ENCODE assay signal across 8 mouse cellular contexts in the genomic region with DNA sequence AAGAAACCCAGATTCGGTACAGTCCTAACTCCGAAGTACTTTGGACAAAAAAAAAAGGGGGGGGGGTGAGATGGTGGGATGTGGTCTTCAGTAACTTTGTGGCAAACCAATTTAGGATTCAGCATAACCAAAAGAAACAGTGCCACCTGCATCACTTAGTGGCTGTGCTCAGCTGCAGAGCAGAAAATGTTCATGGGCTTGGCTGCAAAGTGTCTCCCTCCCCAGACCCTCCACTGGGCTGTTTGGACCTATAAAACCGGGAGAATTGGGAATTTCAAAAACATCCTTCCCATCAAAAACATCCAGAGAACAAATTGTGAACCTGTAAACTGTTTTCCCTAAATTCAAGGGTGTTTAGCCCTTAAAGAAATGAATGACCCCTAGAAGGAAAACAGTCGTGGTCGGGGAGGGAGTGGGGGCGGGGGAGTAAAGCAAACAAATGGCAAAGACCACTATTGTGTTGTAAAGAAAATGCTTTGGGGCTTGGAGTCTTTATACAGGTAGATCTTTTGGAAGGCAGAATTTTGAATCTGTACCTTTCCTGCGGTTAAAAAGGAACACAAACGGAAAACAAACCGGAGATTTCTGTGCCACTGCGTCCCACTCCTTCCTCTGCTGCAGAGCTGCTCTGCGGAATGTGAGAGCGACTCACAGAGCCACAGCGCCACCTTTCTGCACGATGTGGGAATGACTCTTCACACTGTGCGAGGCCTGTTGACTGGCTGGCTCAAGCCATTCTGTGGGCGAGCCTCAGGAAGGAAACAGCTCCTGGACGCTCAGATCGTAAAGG.
DNase-seq lines count a peak whose midpoint lies in the region; ATAC-seq and TF ChIP-seq lines count a peak whose summit lies in the region.

No protein-coding gene starts in this region.

- intact Hi-C loops in heart, postnatal 25 days (cut with DNase I): loop anchor here (2.0 to 5.0 kb wide), 5 partner anchors 208 to 703 kb away; a partner anchor contains a TSS

- H3K4me1 ChIP-seq in forebrain, embryonic 15.5 days: peaks cover 13% of the 10 kb centered on the region
- no peaks in the 10 kb centered on the region; the same call in 1 of the 2 replicates for H3K4me1 ChIP-seq in lung, adult 2 months (ENCODE audit: control insufficient read depth, insufficient read depth, low read length)

- TF ChIP-seq POLR2A in lung, adult 2 months (IDR thresholded peaks at IDR 0.05; ENCODE audit: borderline replicate concordance, extremely low read depth, low read depth, low read length): no peak

- H3K4me3 ChIP-seq in forebrain, embryonic 15.5 days: peak overlapping the region; percentile 38
- no peak overlapping the region for H3K4me3 ChIP-seq in lung, adult 2 months (replicated peaks; ENCODE audit: extremely low read depth, low read depth, low read length)

- peak overlapping the region; percentile 40; the same call in 1 of the 2 replicates for H3K27ac ChIP-seq in forebrain, embryonic 15.5 days (replicated peaks)

- no peaks in the 10 kb centered on the region for H3K27me3 ChIP-seq in forebrain, embryonic 15.5 days

- peak; percentile 99 for TF ChIP-seq CTCF in lung, adult 2 months (IDR thresholded peaks at IDR 0.05; ENCODE audit: insufficient read depth, low read length)

- H3K9me3 ChIP-seq in forebrain, embryonic 15.5 days: no peaks in the 10 kb centered on the region

- peak overlapping the region; percentile 48 for H3K4me2 ChIP-seq in forebrain, embryonic 15.5 days (replicated peaks)

- ATAC-seq in forebrain, embryonic 15.5 days (replicated peaks): peak; percentile 98
- ATAC-seq in neutrophil, adult 5-6 weeks (ENCODE audit: extremely low read depth, insufficient number of reproducible peaks, low FRiP score, poor library complexity, severe bottlenecking): peak; percentile 100

- H3K36me3 ChIP-seq in forebrain, embryonic 15.5 days: peaks cover 1% of the 10 kb centered on the region; the same call in 1 of the 2 replicates

- peak; percentile 94 for DNase-seq in ES-CJ7 (ENCODE audit: low read depth, low spot score)
- peak; percentile 86 for DNase-seq in cerebellum, adult 11-12 months
- DNase-seq in heart, postnatal 25 days (ENCODE audit: low spot score): peak; percentile 74
- DNase-seq in layer of hippocampus, adult 18-20 months (ENCODE audit: low spot score in 2 of 2): peak; percentile 82 to 95
- peak; percentile 80 for DNase-seq in lung, adult 2 months
- peak; percentile 26 to 33 for DNase-seq in thymus, adult 18-20 months

- peak overlapping the region; percentile 46 for H3K9ac ChIP-seq in forebrain, embryonic 15.5 days (replicated peaks)

- WGBS in forebrain, embryonic 15.5 days: 5% methylated on average over 18 of the region's 18 CpGs
- 11% methylated on average over 18 of the region's 18 CpGs for WGBS in lung, adult 2 months

Comparison
In these comparisons a context has a peak if more than half of its experiments do, and no peak if none do; other contexts are left out.
1. DNase-seq: peak in every context shown above with its lines; median percentile 94 in ES-CJ7; 88 in layer of hippocampus, adult 18-20 months; 86 in cerebellum, adult 11-12 months; 80 in lung, adult 2 months; 74 in heart, postnatal 25 days; 30 in thymus, adult 18-20 months.